Mouse (Mus musculus) thymus, adult 18-20 months (tissue): Measurements from ENCODE around the gene Fyn.

Experiments used
- DNase-seq, 2 experiments: peaks; one replicate each; pipeline ENCODE4 v3.0.0; 2022; ENCODE audit warnings: mixed read lengths in 2 of 2

Gene Fyn

DNA sequence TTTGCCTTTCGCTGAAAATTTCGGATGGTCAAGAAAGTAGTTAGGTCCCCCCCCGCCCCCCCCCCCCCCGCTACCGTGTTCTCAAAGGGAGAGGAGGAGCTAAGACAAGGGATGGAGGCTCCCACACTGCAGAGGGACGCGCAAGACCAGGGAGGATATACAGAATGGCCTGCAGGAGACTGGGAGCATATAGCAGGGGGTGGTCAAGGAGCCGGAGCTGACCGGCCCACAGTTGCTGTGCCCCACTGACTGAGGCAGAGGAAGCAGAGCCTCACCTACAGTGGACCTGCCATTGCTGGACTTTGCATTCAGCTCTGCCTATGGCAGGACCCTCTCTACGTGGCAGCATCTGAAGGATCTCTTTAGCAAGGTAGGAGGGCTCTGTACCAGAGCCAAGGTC lies 10.6 kb downstream of the Fyn start:
- DNase-seq, result no peak

DNA sequence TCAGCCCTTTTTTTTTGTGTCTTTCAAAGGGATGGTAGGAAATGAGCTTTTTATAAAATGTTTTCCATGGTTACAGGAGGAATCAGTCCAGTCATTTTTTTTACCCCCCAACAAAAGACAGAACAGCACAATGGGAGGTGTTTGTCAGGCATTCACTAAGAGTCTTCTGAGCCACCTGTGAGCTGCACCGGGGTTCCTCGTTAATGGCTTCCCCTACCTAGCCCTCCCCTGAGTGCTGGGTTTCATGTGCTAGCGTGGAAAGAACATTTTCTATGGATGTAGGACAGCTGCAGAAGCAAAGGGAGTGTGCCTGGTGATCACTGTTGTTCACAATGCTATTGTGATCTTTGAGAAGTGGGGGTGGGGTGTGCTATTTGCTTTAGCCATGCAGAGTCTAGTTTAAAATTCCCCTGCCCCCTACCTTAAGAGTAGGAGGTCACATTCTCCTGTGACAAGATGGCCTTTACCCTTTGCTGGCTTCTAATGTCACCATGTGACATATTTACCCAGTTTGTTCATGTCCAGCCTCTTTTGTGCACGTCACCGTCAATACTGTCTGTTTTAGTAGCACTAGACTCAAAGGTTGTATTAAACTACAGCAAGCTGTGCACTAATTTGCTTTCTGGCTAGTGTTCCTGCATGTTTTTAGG lies 11.2 kb downstream of the Fyn start:
- DNase-seq, result no peak

DNA sequence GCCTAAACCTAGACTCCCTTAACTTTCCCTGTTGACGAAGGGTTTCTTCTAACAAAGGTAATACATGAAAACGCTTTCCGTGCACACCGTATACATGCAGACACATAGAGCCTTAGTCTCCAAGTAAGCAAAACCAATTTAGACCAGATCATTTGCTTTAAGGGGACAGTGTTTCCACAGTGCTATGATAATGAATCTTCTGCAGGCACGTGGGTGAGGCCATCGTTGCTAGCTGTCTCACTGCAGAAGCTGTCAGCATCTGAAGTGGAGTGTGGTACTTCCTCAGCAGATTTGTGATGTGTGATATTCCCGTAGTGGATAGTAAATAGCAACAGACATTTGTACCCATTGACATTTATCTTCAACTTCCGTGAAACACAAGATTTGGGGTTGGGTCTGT lies 16.6 kb downstream of the Fyn start:
- DNase-seq, result no peak

GRCm38 (mm10) chr10:39386203-39386602 lies 17.5 kb downstream of the Fyn start:
- no peak for DNase-seq

DNA sequence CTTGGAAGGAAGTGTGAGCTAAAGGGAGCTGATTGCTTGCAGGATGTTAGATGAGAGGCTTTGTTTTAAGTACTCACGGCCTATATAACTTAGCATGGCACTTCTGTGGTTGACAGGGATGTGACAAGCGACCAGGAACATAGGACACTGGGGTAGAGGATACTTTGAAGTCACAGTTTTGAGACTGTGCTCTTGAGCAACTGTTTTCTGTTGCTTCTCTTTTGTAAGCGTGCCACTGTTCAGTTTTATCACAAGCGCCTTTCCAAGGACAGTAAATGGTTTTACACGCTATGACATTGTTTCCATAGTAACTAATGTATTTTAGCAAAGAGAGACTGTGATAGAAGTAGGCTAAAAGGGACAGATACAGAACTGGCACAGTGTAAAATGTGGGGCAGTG lies 18.4 kb downstream of the Fyn start:
- no peak for DNase-seq

DNA sequence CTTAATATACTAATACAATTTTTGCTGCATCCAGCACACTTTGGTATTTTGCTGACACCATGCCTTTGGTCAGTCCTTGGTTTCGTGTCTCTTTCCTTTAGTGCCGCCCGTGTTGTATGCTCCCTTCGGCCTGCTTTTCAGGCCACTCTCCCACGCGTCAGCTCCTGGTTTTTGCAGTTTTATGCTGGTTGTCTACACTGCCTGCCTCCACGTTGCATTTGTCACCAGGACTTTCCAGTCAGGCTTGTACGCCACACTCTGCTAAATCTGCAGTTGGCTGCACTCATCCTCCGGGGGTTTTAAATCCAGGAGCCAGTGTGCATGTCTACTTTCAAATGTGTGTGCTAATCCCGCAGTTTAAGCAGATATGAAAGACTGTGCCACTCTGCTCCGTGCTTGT lies 18.9 kb downstream of the Fyn start:
- no peak for DNase-seq

DNA sequence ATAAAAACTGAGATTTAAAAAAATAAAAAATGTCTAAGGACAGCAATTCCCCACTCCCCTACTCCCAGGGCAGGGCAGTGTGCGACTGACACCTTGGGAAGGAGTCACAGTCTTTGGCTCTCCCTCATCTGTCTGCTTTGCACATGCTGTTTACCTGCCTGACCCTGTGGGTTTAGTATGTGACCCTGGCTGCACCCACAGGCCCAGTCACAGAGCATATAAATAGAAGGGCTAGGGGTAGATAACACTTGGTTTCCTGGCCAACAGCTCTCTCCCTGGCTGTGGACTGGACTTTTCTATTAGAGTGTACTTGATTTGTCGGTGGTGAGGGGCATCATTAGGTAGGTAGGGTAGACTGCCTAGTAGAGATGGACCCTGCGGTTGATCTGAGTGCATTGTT lies 19.5 kb downstream of the Fyn start:
- DNase-seq, result no peak

DNA sequence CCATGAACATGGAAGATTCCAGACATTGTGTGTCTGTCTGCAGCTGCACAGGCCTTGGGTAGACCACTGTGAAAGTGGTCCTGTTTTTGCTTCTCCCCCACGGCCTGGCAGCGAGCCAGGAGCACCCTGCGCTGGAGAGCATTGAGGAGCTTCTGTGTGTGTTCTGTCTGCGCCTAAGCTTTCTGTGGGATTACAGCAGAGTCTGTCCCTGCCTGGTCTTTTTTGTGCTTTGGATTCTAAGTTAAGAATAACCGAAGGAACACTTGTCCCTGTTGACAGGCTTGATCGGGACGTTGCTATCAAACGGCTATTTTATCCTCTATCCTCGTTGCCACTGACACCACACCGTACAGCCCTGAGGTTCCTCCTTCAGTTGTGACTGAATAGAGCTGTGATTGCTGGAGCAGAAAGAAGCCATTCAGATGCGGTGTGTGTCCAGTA lies 20.8 kb downstream of the Fyn start:
- no peak for DNase-seq

DNA sequence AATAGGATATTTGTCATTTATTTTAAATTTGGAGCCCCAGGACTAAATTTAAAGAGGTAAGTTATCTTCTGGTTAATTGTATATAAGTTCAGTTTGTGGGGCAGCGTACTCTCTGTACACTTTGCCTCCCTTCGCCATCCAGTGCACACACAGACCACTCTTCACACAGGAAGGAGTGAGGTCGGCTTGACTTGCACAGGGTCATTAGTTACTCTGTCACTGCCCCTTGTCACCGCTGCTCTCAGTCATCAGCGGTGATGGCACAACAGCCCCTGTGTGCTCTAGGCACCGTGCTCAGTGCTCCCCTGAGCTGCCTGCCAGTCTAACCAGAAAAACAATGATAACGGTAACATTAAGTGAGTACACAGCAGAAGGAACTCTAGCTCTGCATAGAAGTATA lies 21.9 kb downstream of the Fyn start:
- DNase-seq, result no peak

GRCm38 (mm10) chr10:39392900-39393483 lies 24.3 kb downstream of the Fyn start:
- no peak for DNase-seq

GRCm38 (mm10) chr10:39395544-39395943 lies 26.9 kb downstream of the Fyn start:
- DNase-seq, result no peak

GRCm38 (mm10) chr10:39398924-39399323 lies 30.3 kb downstream of the Fyn start:
- no peak for DNase-seq

- DNase-seq, result no peak
Observed at GRCm38 (mm10) chr10:39400155-39400554, 31.5 kb downstream of the Fyn start.

- DNase-seq, result no peak
Observed at GRCm38 (mm10) chr10:39402487-39402886, 33.8 kb downstream of the Fyn start.

- DNase-seq, result no peak
Observed at GRCm38 (mm10) chr10:39403706-39404105, 35.1 kb downstream of the Fyn start.

DNA sequence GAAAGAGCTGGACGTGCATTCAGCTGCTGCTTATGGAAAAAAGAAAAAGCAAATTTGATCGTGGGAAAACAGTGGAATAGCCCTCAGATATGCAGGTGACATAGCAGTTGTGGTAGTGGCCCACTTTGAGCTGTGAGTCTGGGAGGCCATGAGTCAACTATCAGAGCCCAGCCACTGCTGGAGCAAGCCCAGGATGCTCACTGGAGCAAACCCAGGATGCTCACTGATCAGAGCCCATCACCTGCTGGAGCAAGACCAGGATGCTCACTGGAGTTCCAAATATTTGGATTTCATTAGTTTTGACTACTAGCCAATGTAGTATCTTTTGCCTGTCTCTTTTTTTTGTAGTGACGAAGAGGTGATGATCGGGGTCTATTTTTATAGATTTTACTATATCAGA lies 35.5 kb downstream of the Fyn start:
- DNase-seq, result no peak

DNA sequence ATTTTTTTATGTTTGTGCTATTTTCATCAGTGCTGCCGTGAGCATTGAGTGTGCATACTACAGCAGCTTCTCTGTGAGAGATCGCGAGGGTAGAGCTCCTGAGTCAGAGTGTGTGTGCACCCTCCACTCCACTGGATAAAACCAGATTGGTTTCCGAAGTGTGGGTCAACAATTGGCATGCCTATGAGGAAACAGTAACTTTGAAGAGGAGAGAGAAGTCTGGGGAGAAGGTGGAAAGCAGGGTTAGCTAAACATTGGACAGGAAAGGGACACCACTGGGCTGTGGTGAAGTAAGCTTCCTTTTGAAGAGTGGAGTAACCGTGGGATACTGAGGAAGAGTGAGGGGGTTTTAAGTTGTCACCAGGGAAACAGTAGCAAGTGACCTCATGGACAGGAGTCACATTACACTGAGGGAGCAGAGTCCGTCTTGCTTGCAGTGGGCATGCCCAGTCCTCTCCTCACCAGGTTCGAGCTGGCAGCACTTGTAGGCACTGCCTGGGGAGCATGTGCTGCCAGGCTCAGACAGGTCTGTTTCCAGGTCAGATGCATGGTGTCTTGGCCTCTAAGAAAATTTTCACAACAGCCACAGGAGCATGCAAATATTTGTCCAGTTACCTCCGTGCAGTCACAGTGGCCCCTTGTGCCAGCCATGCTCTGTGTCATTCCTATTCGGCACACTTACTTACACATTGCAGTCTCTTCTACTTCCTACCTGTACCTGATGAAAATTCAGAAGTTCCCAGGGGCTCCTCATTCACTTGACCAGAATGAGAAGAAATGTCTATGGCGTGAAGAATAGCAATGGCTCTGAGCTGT lies 37.5 kb downstream of the Fyn start:
- no peak for DNase-seq

DNA sequence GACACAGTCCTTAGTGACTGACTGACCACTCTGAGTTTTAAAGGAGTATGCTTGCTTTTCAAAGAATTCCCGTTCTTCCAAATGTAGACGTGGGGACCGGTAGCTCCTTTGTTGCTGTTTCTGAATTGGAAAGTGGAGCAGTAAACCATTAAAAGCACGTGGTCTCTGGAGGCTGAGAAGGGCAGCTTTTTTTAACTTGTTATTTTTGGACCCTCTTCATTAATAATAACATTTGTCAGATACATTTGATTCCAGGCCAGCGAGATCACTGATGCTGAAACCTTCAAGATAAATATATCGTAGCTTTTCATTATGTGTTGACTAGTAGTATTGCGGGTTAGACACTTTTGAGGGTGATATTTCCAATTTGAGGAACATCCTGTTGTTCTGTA lies 38.1 kb downstream of the Fyn start:
- DNase-seq, result no peak

GRCm38 (mm10) chr10:39407553-39407952 lies 38.9 kb downstream of the Fyn start:
- no peak for DNase-seq

GRCm38 (mm10) chr10:39409602-39410001 lies 40.9 kb downstream of the Fyn start:
- DNase-seq, result no peak

DNA sequence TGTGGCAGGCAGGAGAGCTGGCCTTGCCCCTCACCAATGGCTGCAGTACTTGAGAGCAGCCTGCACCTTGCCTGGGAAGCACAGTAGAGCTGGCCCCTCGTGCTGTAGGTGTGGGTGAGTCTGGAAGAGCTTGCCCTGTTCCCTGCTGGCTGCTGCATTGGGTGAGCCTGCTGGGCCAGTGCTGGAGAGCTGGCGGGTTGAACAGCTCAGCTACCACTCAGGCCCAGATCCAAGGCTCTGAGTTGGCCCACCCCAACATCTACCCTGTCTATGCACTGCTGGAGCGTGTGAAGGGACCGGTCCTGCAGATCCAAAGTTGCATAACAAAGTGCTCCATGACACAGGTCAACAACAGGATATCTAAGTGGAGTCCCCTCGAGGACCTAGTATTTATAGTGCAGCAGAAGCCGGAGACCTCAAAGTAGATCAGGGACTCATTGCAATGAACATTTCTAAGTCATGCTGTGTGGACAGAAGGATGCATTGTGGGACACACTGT lies 41.5 kb downstream of the Fyn start:
- no peak for DNase-seq

GRCm38 (mm10) chr10:39411857-39412559 lies 43.4 kb downstream of the Fyn start:
- no peak for DNase-seq
